Mouse (Mus musculus) right cerebral cortex, adult 2 months (tissue): ENCODE data around the gene Vmn2r24.
"Not testable (repeated sequence)": the region's sequence is repeated elsewhere in the genome, so short reads cannot be mapped to it uniquely, and the experiment has no call there.

ENCODE experiments used
- DNase-seq, 2 experiments: peaks; one replicate each; pipeline ENCODE4 v3.0.0; 2021 to 2022; ENCODE audit warnings: low spot score in 2 of 2

The Vmn2r24 gene

DNA sequence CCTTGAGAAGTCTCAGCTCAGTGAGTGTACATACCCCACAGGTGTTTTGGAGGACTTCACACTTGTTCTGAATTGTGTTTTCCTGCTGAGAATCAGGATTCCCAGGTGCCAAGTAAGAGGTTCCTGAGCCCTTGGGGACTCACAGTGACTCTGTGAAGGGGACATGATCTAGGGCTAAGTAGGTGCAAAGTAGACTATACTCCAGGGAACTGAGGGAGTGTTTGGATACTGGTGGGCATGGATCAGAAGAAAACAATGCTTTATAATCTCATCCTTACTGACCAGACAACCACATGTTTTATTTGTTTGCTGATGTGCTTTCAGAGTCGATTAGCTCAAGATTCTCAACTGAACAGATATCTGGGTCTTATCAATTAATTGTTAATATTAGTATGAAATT is at the start of gene Vmn2r24:
Gene Vmn2r24, plus strand, starts transcription at position 301 of the 400 bp plus-strand sequence.
- no peak for DNase-seq

- no peak for DNase-seq
Measured at GRCm38 (mm10) chr6:123770031-123770430, 8.6 kb upstream of the Vmn2r24 start.

- DNase-seq, result no peak
Measured at GRCm38 (mm10) chr6:123784857-123785256, 6.2 kb downstream of the Vmn2r24 start.

DNA sequence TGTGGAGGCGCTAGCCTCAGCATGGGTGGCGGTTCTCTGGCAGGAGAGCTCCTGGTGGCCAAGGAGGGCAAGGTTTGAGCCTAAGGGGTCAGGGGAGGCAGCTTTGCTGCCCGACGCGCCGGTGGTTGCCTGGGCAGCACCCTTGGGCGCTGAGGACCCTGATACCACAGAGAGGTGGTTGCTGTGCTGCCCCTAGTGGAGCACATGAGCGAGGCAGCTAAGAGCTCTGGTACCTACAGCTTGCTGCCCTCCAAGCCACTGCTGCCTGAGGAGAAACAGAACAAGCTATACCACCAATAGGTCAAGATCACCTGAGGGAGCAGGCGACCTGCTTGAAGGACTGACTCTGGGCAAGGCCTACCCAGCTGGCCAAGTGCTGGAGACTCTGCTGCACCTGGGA is 15.1 kb downstream of the Vmn2r24 start:
- no peak for DNase-seq

DNA sequence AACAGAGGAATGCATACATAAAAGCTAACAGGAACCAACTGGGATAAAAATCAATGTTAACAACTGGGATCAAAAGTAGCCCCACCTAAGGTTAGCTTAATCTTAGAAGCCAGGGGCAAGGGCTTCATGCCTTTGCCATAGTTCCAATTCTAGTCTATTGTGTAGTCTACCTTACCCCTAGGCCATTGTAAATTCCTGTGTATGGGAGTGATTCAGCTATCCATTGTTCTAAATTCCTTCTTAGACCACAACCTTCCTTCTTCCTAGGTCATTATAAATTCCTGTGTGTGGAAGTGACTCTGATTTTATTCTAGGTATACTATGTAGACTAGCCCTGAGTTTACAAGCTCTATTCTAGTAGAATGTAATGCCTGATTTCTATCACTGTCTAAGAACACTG is 31.6 kb downstream of the Vmn2r24 start:
- not testable (repeated sequence) for DNase-seq

DNA sequence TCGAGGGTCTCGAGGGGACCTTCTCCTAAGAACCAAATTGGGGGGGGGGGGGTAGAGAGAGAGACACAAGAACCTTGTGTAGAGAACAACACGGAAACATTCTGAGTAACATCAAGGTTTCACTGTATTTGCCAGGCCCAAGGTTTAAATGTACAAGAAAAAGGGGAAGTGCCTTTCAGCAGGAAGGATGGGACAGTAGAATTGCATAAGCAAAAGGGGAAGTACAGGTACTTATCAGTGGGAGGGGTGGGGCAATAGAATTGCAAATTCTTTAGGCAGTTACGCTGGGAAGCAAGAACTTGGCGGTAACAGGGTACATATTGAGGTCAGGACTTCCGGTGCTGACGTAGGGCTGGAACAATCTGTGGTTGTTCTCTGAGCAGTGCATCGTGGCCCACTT is 41.3 kb downstream of the Vmn2r24 start:
- no peak for DNase-seq

- DNase-seq, result not testable (repeated sequence)
Measured at GRCm38 (mm10) chr6:123853363-123853762, 74.7 kb downstream of the Vmn2r24 start, which contains the start of gene Vmn2r25. Gene Vmn2r25, minus strand, starts transcription at chr6:123853463.
